Mouse (Mus musculus) R1 (cell line): Measurements from ENCODE around the gene Dnajc8.
"Not testable (repeated sequence)": the region's sequence is repeated elsewhere in the genome, so short reads cannot be mapped to it uniquely, and the experiment has no call there.

Experiments
- DNase-seq: peaks from one replicate; pipeline ENCODE4 v3.0.0-alpha.2; 2018; ENCODE audit warnings: low read depth, low spot score

Dnajc8 gene

GRCm38 (mm10) chr4:132515369-132516155, 19.8 kb upstream of the Dnajc8 start:
- DNase-seq = peak; percentile 100

GRCm38 (mm10) chr4:132518066-132518465, 17.3 kb upstream of the Dnajc8 start:
- DNase-seq = no peak

GRCm38 (mm10) chr4:132519188-132519587, 16.2 kb upstream of the Dnajc8 start:
- no peak for DNase-seq

GRCm38 (mm10) chr4:132524321-132524741, 11.0 kb upstream of the Dnajc8 start:
- peak; percentile 98 for DNase-seq

GRCm38 (mm10) chr4:132524808-132525207, 10.5 kb upstream of the Dnajc8 start:
- DNase-seq = peak; percentile 92

- peak; percentile 80 for DNase-seq
These were observed 8.7 kb upstream of the Dnajc8 start for GRCm38 (mm10) chr4:132526678-132527077.

- no peak for DNase-seq
These were observed 7.3 kb upstream of the Dnajc8 start for GRCm38 (mm10) chr4:132527917-132528522.

- DNase-seq = no peak
These were observed 6.0 kb upstream of the Dnajc8 start for GRCm38 (mm10) chr4:132529344-132529743.

GRCm38 (mm10) chr4:132530033-132530804, 5.1 kb upstream of the Dnajc8 start:
- DNase-seq = peak; percentile 66

- peak; percentile 70 for DNase-seq
These were observed 2.9 kb upstream of the Dnajc8 start for GRCm38 (mm10) chr4:132532496-132532895.

GRCm38 (mm10) chr4:132532981-132533916, 2.1 kb upstream of the Dnajc8 start, which contains the start of gene Atpif1:
Gene Atpif1 (minus strand): TSS chr4:132533659.
- peak; percentile 98 for DNase-seq

GRCm38 (mm10) chr4:132539481-132539880, 4.1 kb downstream of the Dnajc8 start:
- DNase-seq = no peak

GRCm38 (mm10) chr4:132541413-132541812, 6.1 kb downstream of the Dnajc8 start:
- no peak for DNase-seq

GRCm38 (mm10) chr4:132542724-132543123, 7.4 kb downstream of the Dnajc8 start:
- DNase-seq = no peak

GRCm38 (mm10) chr4:132545851-132546250, 10.5 kb downstream of the Dnajc8 start:
- peak; percentile 82 for DNase-seq

- DNase-seq = peak; percentile 39
These were observed 18.9 kb downstream of the Dnajc8 start for GRCm38 (mm10) chr4:132554221-132554620.

GRCm38 (mm10) chr4:132554653-132555052, 19.3 kb downstream of the Dnajc8 start:
- DNase-seq = peak; percentile 43

GRCm38 (mm10) chr4:132555550-132555949, 20.2 kb downstream of the Dnajc8 start:
- DNase-seq = not testable (repeated sequence)

GRCm38 (mm10) chr4:132563261-132563660, 27.9 kb downstream of the Dnajc8 start:
- DNase-seq = no peak

- no peak for DNase-seq
These were observed 28.6 kb downstream of the Dnajc8 start, which contains the start of gene Ptafr for GRCm38 (mm10) chr4:132563965-132564364. Gene Ptafr (plus strand): TSS chr4:132564067.
